Mouse (Mus musculus) heart, embryonic 13.5 days (tissue): Measurements from ENCODE around the gene Cdh3. TPM values are rescaled to one million over a fixed set of nuclear protein-coding genes. Genes with fewer than 3 reads are reported as not detected.

ENCODE experiments used
- ATAC-seq: fragments of 200-750 bp; cut with Nextera tagmentation; 2 replicates; pipeline ENCODE4 v1.8.0; 2017; ENCODE audit warnings: moderate TSS enrichment; ENCODE audit not compliant: insufficient number of reproducible peaks, low FRiP score, low TSS enrichment; ENCODE audit errors: extremely low read depth
- H3K27ac ChIP-seq: fragments of 300-500 bp; sonication (generic); replicated peaks from 2 replicates; pipeline ENCODE4 v1.5.1; 2015; ENCODE audit warnings: moderate library complexity, mild to moderate bottlenecking, inconsistent platforms
- H3K27me3 ChIP-seq: fragments of 300-500 bp; sonication (generic); replicated peaks from 2 replicates; pipeline ENCODE4 v1.6.1; 2015; ENCODE audit warnings: mild to moderate bottlenecking, inconsistent platforms
- H3K36me3 ChIP-seq: fragments of 300-500 bp; sonication (generic); 2 replicates; pipeline ENCODE4 v1.6.1; 2015; ENCODE audit warnings: mild to moderate bottlenecking, inconsistent platforms
- H3K4me1 ChIP-seq: fragments of 300-500 bp; sonication (generic); 2 replicates; pipeline ENCODE4 v1.6.1; 2015; ENCODE audit warnings: inconsistent platforms
- H3K4me2 ChIP-seq: fragments of 300-500 bp; sonication (generic); 2 replicates; pipeline ENCODE4 v1.6.1; 2015; ENCODE audit warnings: inconsistent platforms, mild to moderate bottlenecking, moderate library complexity
- H3K4me3 ChIP-seq: fragments of 300-500 bp; sonication (generic); 2 replicates; pipeline ENCODE4 v1.5.1; 2015; ENCODE audit warnings: moderate library complexity, mild to moderate bottlenecking, inconsistent platforms
- H3K9ac ChIP-seq: fragments of 300-500 bp; sonication (generic); 2 replicates; pipeline ENCODE4 v1.6.1; 2015; ENCODE audit warnings: inconsistent platforms, mild to moderate bottlenecking, moderate library complexity
- H3K9me3 ChIP-seq: fragments of 300-500 bp; sonication (generic); 2 replicates; pipeline ENCODE4 v1.6.1; 2016; ENCODE audit warnings: inconsistent platforms
- WGBS: fragments of 180-500 bp; shearing (Covaris S2); methylation state at CpG from one replicate; pipeline ENCODE4 v1.1.7; 2015; ENCODE audit warnings: mixed read lengths; 5-methylcytosine and 5-hydroxymethylcytosine counted together
- polyA plus RNA-seq: library from polyadenylated mRNA; unstranded; fragments of >200 nt; fragmentation: Nextera tagmentation; extraction: Ambion mirVana; gene quantifications from 2 replicates; pipeline ENCODE4 v1.2.1, GENCODE M21; 2015

Cdh3 gene
- polyA plus RNA-seq, 1 experiment from 2014 or later: 32.0 TPM

- Histone ChIP-seq H3K4me3 (no peak overlapping the region), H3K9me3 (no peaks in the 10 kb centered on the region), H3K36me3 (peaks cover 92% of the 10 kb centered on the region), H3K9ac (no peak overlapping the region), H3K27me3 (no peaks in the 10 kb centered on the region), H3K27ac (no peak overlapping the region), H3K4me1 (no peaks in the 10 kb centered on the region), H3K4me2 (no peak overlapping the region)
- WGBS: 79% methylated on average over 7 of the region's 7 CpGs
- ATAC-seq: no peak
Measured at GRCm38 (mm10) chr8:106546746-106547145, 36.1 kb downstream of the Cdh3 start.

GRCm38 (mm10) chr8:106548366-106548936 lies 37.8 kb downstream of the Cdh3 start:
- H3K36me3 ChIP-seq: peaks cover 94% of the 10 kb centered on the region
- H3K4me3 ChIP-seq: no peak overlapping the region
- ATAC-seq: no peak
- no peak overlapping the region for H3K27ac ChIP-seq
- no peaks in the 10 kb centered on the region for H3K27me3 ChIP-seq
- no peaks in the 10 kb centered on the region for H3K9me3 ChIP-seq
- no peaks in the 10 kb centered on the region for H3K4me1 ChIP-seq
- H3K9ac ChIP-seq: no peak overlapping the region
- H3K4me2 ChIP-seq: no peak overlapping the region
- 83% methylated on average over 10 of the region's 10 CpGs for WGBS

GRCm38 (mm10) chr8:106550906-106551305 lies 40.2 kb downstream of the Cdh3 start:
- Histone ChIP-seq H3K27ac (no peak overlapping the region), H3K9ac (no peak overlapping the region), H3K4me3 (no peak overlapping the region), H3K36me3 (peaks cover 93% of the 10 kb centered on the region), H3K4me2 (no peak overlapping the region), H3K9me3 (peaks cover 4% of the 10 kb centered on the region; the same call in 1 of the 2 replicates), H3K4me1 (no peaks in the 10 kb centered on the region), H3K27me3 (no peaks in the 10 kb centered on the region)
- 85% methylated on average over 1 of the region's 1 CpGs for WGBS
- ATAC-seq: no peak

- ATAC-seq: no peak
- no peak overlapping the region for H3K9ac ChIP-seq
- H3K27ac ChIP-seq: no peak overlapping the region
- WGBS: 94% methylated on average over 5 of the region's 5 CpGs
- peaks cover 90% of the 10 kb centered on the region for H3K36me3 ChIP-seq
- H3K9me3 ChIP-seq: peaks cover 8% of the 10 kb centered on the region; the same call in 1 of the 2 replicates
- no peaks in the 10 kb centered on the region for H3K4me1 ChIP-seq
- H3K27me3 ChIP-seq: no peaks in the 10 kb centered on the region
- no peak overlapping the region for H3K4me2 ChIP-seq
- H3K4me3 ChIP-seq: no peak overlapping the region
Measured at GRCm38 (mm10) chr8:106554011-106554410, 43.3 kb downstream of the Cdh3 start.

GRCm38 (mm10) chr8:106556068-106556645 lies 45.5 kb downstream of the Cdh3 start:
- H3K4me3 ChIP-seq: no peak overlapping the region
- no peak for ATAC-seq
- peaks cover 71% of the 10 kb centered on the region for H3K36me3 ChIP-seq
- H3K4me2 ChIP-seq: no peak overlapping the region
- no peak overlapping the region for H3K27ac ChIP-seq
- peaks cover 8% of the 10 kb centered on the region; the same call in 1 of the 2 replicates for H3K9me3 ChIP-seq
- 74% methylated on average over 6 of the region's 7 CpGs for WGBS
- H3K27me3 ChIP-seq: no peaks in the 10 kb centered on the region
- H3K4me1 ChIP-seq: peaks cover 4% of the 10 kb centered on the region
- H3K9ac ChIP-seq: no peak overlapping the region

- Histone ChIP-seq H3K27ac (no peak overlapping the region), H3K4me3 (no peak overlapping the region), H3K36me3 (peaks cover 34% of the 10 kb centered on the region), H3K27me3 (no peaks in the 10 kb centered on the region), H3K4me1 (peaks cover 9% of the 10 kb centered on the region), H3K4me2 (no peak overlapping the region), H3K9ac (no peak overlapping the region), H3K9me3 (0 out of 2 replicates have a peak, but pooled peaks cover 4% of the 10 kb centered on the region)
- no peak for ATAC-seq
- WGBS: 47% methylated on average over 9 of the region's 9 CpGs
Measured at GRCm38 (mm10) chr8:106559844-106560243, 49.2 kb downstream of the Cdh3 start.

- no peaks in the 10 kb centered on the region for H3K27me3 ChIP-seq
- 0 out of 2 replicates have a peak, but pooled peaks cover 4% of the 10 kb centered on the region for H3K9me3 ChIP-seq
- WGBS: 26% methylated on average over 21 of the region's 21 CpGs
- H3K27ac ChIP-seq: no peak overlapping the region
- H3K36me3 ChIP-seq: peaks cover 20% of the 10 kb centered on the region
- peak; percentile 37; the same call in 1 of the 2 replicates for ATAC-seq
- peak overlapping the region; percentile 43 for H3K4me2 ChIP-seq
- H3K9ac ChIP-seq: no peak overlapping the region
- H3K4me1 ChIP-seq: peaks cover 9% of the 10 kb centered on the region
- no peak overlapping the region for H3K4me3 ChIP-seq
Measured at GRCm38 (mm10) chr8:106561097-106561865, 50.6 kb downstream of the Cdh3 start.

- Histone ChIP-seq H3K27ac (no peak overlapping the region), H3K36me3 (no peaks in the 10 kb centered on the region), H3K4me3 (no peak overlapping the region), H3K9me3 (no peaks in the 10 kb centered on the region), H3K4me1 (peaks cover 9% of the 10 kb centered on the region), H3K4me2 (no peak overlapping the region), H3K27me3 (no peaks in the 10 kb centered on the region), H3K9ac (no peak overlapping the region)
- WGBS: 74% methylated on average over 3 of the region's 3 CpGs
- no peak for ATAC-seq
Measured at GRCm38 (mm10) chr8:106563691-106564182, 53.0 kb downstream of the Cdh3 start.

- WGBS: 76% methylated on average over 7 of the region's 7 CpGs
- no peak overlapping the region for H3K9ac ChIP-seq
- H3K9me3 ChIP-seq: no peaks in the 10 kb centered on the region
- H3K27ac ChIP-seq: no peak overlapping the region
- H3K27me3 ChIP-seq: 0 out of 2 replicates have a peak, but pooled peaks cover 7% of the 10 kb centered on the region
- H3K36me3 ChIP-seq: no peaks in the 10 kb centered on the region
- H3K4me2 ChIP-seq: no peak overlapping the region
- ATAC-seq: no peak
- no peak overlapping the region for H3K4me3 ChIP-seq
- H3K4me1 ChIP-seq: no peaks in the 10 kb centered on the region
Measured at GRCm38 (mm10) chr8:106569006-106569405, 58.3 kb downstream of the Cdh3 start.

GRCm38 (mm10) chr8:106570386-106570785 lies 59.7 kb downstream of the Cdh3 start:
- WGBS: 83% methylated on average over 4 of the region's 4 CpGs
- no peak overlapping the region for H3K27ac ChIP-seq
- no peak for ATAC-seq
- H3K4me2 ChIP-seq: no peak overlapping the region
- H3K36me3 ChIP-seq: no peaks in the 10 kb centered on the region
- no peak overlapping the region for H3K4me3 ChIP-seq
- H3K27me3 ChIP-seq: 0 out of 2 replicates have a peak, but pooled peaks cover 7% of the 10 kb centered on the region
- no peak overlapping the region for H3K9ac ChIP-seq
- H3K4me1 ChIP-seq: no peaks in the 10 kb centered on the region
- H3K9me3 ChIP-seq: no peaks in the 10 kb centered on the region

- 0 out of 2 replicates have a peak, but pooled peaks cover 7% of the 10 kb centered on the region for H3K27me3 ChIP-seq
- H3K4me2 ChIP-seq: no peak overlapping the region
- WGBS: 82% methylated on average over 5 of the region's 5 CpGs
- ATAC-seq: no peak
- no peak overlapping the region for H3K4me3 ChIP-seq
- no peak overlapping the region for H3K27ac ChIP-seq
- no peaks in the 10 kb centered on the region for H3K9me3 ChIP-seq
- peaks cover 2% of the 10 kb centered on the region for H3K4me1 ChIP-seq
- H3K36me3 ChIP-seq: no peaks in the 10 kb centered on the region
- H3K9ac ChIP-seq: no peak overlapping the region
Measured at GRCm38 (mm10) chr8:106571551-106572172, 61.0 kb downstream of the Cdh3 start.
